Mouse (Mus musculus) retina, postnatal 7 days (tissue): ENCODE results near the gene Spag16.
A peak's percentile ranks its signal among the peaks of the same experiment; 100 is the strongest.

Experiments used
- DNase-seq: peaks from one replicate; pipeline ENCODE4 v3.0.0-alpha.2; 2012; ENCODE audit warnings: low read depth, low spot score

Gene Spag16

DNA sequence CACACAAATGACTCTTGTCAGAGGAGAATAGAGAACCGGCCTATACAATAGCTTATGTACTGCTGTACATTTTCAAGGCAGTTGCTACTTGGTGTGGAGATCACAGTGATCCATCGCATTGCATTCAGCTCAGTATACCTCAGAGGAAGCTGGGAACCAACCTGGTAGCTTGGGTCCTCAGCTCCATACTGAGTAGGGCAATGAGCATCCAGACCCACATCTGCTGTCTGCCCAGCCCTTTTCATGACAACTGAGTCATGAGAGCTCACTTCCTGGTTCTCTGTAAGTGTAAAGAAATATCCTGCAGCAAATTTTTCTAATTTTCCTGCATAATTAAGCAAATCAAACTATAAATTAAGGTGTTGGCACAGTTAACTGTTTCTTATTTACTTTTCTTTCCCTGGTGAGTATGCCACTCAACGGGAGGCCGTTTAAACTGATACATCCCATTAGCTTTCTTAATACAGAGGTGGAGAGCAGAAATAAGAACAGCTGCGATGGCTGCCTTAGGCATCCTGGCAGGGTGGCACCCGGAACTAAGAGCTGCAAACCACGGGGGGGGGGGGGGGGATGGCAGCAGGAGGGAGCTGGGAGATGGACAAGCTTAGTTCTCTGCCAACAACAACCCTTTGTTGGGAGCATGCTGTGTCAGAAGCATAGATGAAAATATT lies 255.6 kb downstream of the Spag16 start:
- DNase-seq = no peak

DNA sequence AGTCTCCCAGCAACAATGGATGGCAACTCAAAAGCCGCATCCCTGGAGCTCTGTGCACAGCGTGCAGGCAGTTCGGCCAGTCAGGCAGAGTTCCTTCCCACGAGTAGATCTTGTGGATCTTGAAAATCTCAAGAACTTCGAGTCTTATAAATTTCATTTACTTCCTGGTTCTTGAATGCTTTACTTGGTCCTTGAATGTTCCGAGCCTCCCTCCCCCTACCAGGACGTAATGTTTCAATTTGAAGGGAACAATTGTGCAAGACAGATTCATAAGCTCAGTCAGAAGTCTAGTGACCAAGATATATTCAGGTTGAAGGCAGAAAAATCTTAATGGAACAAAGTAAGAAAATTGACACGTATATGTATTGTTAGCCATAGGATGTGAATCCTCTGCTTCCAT lies 277.9 kb downstream of the Spag16 start:
- DNase-seq = no peak

DNA sequence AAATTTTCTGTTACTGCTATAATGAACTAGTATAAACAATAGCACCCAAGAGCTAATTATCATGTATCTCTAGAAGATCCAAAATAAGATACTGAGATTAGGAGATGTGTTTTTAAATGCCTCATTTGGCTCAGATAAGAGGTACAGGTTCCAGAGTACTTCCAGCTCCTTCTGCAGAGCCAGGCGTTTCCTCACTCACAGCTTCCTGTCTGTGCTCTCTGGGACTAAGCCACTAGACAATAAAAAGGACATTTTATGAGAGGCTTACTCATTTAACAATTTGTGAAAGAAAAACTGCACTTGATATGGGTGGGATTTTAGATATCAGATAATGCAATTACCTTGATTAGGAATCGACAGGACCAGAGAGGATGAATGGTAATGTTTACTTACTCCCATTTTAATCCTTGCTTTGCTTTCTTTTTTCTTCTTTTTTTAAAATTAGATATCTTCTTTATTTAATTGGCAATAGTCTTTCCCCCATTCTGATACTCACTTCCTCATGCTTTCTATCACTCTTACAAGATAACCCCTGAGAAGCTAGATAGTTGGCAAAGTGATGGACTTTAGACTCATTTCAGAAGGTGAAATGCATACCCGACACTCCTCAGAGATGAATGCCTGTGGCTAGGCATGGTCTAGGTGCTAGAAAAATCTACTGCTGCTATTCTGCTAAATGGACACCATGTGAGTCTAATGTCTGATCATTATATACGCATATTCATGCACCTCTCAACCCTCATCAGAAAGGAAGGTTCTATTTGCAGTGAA lies 289.6 kb downstream of the Spag16 start:
- no peak for DNase-seq

DNA sequence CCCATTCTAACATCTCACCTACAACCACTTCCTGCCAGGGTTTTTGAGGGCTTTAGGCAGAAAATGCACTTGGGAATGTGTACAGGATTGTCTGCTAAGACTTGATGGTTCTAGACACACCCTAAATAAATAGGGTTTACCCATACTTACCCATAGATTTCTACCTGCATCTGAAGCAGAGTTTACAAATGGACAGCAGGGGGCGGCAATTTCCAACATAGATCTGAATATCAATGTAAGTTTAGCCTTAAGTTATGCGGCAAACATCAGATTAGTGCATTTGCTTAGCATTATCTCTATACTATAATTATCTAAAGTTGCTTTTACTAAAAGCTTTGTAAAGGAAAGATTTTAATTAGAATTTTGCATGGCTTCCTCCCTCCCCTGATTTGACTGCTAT lies 301.3 kb downstream of the Spag16 start:
- DNase-seq = peak; percentile 8

DNA sequence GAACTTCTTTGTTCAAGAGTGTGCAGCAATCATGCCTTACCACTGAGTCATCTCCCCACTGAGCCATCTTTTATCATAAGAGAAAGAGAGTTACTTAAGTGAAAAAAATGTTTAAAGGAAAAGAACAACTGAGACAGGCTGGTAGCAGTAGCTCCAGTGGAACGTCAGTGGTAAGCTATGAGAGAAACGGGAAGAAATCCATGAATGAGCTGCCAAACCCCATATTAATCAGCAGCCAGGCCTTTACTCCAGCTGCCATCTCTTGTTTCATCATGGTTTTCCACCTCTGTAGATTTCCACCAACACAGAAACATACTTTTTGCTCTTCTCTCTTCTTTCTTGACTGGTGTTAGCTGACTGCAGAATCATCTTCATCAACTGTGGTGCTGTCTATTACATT lies 308.8 kb downstream of the Spag16 start:
- no peak for DNase-seq

DNA sequence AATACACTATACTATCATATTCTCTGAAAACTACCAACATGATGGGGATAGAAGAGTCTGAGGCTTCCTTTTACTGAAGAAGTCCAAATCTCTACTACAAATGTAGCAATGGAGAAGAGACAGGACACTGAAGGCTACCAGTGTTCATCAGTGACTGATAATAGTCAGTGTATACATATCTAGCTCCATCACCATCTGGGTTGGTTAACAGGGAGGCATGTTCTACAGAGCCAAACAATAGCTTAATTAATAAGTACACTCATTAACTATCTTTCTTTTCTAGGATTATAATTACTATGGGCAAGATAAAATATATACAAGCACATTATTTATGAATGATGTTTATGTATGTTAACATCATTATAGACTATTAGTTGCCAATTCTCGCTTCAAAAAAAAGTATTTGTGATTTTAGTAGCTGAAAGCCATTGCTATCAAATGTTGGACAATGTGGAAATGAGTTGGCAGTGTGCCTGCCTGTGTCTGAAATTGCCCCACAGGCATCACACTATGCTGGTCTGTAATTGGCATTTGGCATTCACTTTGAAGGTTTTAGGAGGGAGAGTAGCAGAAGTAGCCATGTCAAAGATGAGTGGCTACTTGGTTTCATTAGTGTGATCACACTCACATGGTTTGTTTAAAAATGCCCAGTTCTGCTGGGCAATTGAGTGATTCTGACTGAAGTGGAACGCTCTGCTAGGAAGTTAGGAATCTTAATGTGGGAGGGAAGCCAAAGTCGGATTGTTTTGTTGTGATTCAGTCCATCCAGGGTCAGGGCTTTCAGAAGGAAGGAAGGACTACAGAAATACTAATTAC lies 338.8 kb downstream of the Spag16 start:
- DNase-seq = peak; percentile 9

DNA sequence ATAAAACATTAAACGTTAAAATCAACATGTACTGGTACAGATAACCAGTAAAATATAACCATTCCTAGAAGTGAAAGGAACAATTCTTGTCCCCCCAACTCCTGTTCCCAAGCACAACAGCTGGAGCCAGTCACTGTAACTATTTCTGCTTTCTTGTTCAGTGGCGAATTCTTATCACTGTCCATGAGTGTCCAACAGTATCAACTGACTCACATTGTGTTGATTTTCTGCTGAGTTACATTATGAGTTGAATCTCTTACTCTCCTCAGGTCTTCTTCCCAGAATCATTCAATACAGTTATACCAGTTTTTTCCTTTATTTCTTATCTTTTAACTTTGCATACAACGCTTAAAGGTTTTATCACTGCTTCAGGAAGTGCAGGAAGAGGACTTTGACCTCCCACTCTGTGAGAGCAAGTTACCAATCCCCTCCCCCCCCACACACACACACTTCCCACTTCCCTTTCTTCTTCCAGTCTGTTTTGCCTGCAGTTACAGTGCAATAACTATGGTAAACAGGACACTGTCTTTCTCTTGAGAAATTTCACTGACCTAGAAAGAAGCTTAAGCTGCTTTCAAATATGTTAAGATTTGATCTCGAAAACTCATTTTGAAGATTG lies 353.5 kb downstream of the Spag16 start:
- DNase-seq = no peak

DNA sequence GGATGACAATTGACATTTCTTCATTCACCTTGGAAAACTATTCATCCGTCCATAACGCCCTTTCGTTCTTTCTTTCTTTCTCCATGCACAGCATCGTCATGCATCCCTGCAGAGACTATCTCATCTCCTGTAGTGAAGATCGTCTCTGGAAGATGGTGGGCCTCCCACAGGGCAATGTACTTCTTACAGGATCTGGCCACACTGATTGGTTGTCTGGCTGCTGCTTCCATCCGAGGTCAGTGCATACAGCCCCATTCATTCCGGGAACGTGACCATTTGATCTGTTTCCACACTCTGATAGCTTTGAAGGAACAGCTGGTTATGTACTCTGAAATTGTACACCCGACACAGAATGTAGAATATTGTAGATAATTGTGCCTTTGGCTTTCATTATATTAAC lies 438.0 kb downstream of the Spag16 start:
- DNase-seq = no peak

DNA sequence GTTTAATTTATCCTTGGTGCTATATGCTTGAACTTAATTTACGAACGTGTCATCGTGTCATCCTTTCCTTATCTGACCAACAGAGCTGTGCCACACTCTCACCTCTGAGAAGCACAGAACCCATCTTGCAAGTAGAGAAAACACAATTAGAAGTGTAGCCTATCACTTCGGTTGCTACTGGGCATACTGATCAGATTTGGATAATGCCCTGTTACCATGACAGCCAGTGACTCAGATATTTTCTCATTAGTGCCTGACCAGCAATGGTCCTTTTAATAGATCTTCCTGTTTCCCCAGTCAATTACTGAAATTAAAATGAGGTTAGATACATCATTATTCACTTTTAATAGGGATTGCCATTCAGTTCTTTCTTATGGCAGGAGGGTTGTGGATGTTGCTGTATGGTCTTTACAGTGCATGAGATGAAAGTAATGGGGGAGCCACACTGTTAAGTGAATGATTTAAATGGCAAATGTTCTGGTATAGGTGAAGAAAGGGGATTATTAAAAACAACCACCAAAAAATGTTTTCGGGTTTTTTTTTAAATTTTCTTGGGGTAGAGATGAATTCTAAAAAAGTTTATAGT lies 439.2 kb downstream of the Spag16 start:
- no peak for DNase-seq

DNA sequence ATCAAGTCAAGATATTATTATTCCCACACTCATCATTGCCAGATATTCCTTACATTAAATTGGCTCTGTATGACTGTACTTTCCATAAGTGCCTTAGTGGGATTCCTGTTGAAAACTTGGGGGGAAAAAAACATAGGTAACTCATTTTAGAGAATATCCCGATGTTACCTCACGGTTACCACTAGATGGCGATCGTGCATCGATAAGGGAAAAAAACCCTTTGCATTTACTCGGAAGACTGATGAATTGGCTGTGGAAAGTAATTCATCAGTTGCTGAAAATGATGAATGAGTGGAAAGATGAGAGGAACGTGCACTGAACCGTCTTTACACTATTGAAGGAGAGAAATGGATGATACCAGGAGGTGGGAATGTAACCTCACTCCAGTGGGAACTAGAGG lies 443.4 kb downstream of the Spag16 start:
- no peak for DNase-seq

DNA sequence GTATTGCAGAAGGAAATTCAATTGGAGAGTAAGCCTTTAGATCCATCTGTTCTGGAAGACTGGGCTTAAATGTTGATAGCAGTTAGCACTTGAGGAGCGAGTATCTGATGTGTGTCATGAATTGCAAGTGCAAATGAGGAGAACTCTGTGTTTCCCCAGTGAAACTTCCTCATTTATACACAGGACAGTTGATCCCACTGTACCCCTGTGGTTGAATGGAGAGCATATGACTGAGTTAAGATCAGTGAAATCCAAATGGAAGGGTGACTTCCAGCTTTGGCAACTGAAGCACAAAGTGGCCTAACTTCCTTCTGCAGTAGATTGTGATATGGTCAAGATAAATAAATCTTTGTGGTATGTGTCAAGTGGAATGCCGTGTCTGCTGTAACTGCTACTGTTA lies 446.0 kb downstream of the Spag16 start:
- DNase-seq = no peak

DNA sequence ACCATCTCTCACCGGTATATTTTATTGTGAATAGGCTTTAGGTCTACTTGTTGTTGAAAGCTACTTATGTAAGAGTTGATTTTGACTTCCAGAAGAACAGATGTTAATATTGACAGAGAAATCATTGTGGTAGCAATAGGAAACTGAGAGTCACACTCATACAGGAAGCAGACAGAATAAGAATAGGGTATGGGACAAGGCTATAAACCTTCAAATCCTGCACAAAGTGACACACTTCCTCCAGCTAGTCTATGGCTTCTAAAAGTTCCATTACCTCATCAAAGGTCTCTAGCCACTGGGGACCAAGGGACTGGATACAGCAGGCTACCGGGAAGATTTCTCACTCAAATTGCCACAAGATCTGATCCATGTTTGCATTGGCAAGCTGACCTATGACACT lies 452.5 kb downstream of the Spag16 start:
- no peak for DNase-seq

DNA sequence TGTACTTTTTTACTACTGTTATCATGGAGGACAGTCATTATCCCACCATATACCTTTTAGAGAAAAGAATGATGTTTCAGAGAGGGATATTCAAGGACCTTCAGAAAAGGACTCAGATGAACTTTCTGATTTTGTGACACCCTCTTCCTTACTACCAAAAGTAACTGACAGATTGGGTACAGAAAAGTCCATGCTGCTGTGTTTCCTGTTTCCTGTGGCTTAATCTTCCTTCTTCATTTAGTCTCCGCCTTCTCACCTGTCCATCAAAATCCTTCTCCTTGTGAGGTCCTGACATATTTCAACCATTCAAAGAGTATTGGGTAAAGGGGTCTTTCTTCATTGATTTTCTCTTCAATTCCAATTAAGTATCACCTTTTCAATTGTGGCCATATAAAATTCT lies 456.6 kb downstream of the Spag16 start:
- DNase-seq = no peak

DNA sequence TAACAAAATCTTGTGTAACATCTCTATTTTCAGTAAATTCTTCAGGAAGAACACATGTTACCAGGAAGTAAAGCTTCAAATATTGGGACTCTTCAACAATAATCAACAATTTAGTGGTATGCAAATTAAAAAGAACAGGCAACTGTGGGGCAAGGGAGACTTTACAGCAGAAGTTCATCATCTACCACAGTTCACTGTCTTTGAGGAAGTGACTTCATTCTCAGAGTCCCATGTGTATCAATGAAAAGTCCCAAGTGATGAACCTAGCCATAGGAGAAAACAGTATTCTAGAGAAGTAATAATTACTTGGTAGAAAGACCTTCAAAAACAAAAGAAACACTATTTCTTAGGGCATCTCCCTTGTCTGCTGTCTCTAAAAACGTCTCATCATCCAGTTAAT lies 457.4 kb downstream of the Spag16 start:
- no peak for DNase-seq

DNA sequence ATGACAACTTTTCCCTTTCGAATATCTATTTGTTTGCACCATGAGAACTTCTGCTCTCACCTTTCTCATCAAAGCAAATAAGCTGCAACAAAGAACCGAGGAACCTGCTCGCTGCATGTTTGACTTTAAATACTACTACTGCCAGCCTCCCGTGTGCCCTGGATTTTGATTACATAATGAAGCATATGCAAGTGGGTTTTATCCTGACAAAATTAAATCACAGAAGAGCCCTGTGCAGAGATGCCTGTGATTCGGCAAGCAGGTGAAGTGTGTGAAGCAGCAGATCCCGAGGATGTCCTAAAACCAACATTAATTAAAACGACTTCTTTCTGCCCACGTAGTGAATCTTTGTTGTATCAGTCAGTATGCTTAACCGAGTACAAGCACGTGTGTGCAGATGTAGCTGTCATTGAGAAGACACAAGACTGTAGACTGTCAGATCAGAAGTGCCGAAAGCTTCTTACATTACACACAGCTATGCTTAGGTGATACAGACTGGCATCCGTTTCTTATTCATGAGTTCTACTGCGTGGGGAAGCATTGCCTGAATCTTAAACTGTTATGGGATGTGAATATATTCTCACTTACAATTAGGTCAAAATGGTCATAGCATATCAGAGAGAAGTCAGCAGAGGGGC lies 489.5 kb downstream of the Spag16 start:
- DNase-seq = no peak

DNA sequence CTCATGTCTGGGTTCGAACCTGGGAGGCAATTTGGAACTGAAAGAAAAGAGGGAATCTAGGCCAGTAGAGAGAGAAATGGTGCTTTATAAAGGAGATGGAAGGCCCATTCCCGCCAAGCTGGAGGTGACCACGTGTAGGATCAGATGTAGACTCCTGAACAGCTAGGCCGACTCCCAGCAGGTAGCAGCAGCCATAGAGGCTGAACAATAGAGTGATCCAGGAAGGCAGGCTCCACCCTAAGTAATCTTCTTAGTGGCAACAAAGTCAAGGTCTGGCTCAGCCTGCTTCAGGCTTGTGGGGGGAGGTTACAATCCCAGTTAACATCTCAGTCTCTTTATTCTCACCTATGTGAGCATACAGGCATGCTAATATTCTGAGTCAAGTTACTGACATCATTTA lies 494.2 kb downstream of the Spag16 start:
- DNase-seq = no peak

DNA sequence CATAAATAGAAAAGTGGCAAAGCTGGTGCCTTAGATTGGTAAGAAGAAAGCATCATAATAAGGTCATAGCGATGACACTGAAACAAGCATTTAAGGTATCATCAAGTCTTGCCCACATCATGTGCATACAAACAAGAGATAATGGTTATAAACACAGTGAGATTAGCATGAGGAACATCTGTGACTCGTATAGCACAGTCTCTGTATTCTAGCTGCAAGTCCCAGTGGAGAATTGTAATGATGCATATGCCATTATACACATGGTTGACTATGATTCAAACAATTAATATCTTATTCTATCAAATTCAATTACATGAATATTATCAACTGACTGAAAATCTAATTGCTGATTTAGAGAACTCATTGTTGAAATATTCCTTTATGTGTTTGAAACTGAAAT lies 519.4 kb downstream of the Spag16 start:
- DNase-seq = no peak

DNA sequence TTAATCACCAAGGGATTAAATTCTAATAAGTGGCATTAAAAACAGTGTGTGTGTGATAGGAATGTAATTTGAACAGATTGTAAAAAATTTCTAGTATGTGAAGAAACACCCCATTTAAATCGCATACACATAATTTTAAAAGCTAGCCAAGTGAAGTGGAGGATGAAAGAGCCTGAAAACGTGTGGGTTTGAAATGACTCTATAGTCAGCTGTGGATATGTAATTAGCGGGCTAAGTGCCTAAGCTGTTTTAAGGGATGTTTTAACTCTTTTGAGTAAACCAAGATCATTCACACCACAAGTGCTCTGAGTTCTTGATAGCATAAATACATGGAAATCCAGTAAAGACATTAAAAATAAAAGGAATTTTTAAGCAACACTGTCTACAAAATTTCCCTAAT lies 524.6 kb downstream of the Spag16 start:
- DNase-seq = no peak

DNA sequence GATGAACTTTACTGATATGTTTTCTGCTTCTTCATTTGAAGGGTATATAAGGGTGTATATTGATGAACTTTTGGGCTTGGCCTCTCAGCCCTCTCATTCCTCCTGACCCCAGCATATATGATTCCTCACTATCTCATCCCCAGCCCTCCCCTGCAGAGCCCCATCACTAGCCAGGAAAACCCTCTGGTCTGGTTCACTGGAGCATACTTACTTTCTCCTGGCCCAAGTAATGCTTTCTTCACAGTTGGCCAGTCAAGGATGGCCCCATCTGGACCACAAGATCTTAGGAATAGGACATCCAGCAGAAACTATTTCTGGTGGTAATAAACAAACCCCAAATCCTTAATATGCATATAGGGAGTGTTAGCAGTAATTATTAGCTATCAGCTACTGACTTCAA lies 527.2 kb downstream of the Spag16 start:
- no peak for DNase-seq

DNA sequence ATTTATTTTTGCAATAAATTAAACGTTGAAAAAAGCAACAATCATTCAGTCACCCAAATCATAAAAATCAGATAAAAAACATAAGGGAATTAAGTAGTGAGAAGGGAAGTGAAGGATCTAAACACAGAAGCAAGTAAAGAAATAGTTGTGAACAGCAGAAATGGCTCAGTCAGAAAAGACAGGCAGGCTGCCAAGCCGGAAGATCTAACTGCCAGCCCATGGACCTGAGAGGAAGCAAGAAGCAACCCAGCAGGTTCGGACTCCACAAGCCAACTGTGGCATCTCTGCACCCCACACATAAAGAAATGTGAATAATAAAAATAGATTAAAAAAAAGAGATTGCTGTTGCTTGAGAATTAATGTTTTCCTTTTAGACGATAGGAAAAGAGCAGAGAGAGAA lies 545.0 kb downstream of the Spag16 start:
- no peak for DNase-seq

DNA sequence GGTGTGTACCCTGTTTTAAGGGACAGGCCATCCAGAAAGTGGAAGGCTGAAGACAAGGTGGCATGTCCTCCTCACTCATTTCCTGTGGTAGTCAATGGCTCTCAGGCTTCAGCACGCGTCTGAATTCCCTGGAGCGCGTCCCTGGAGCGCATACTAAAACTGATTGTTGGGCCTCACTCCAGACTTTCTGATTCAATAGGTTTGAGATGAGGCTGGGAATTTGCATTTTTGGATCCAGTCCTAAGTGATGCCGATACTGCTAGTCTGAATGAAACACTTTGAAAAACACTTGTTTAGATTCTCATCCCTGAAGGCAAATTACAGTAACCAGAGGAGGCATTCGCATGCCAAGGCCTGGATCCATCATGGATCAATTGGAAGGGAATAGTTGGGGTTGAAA lies 553.3 kb downstream of the Spag16 start:
- DNase-seq = no peak
